Mouse (Mus musculus) midbrain, embryonic 14.5 days (tissue): ENCODE data around the gene Mgat4a. TPM values are rescaled to one million over a fixed set of nuclear protein-coding genes. Genes with fewer than 3 reads are reported as not detected.

Experiments
- ATAC-seq: fragments of 200-750 bp; cut with Nextera tagmentation; 2 replicates; pipeline ENCODE4 v1.8.0; 2017; ENCODE audit warnings: moderate number of reproducible peaks, moderate library complexity; ENCODE audit not compliant: low FRiP score, low TSS enrichment
- DNase-seq: peaks from one replicate; pipeline ENCODE4 v3.0.0-alpha.2; 2015
- H3K27ac ChIP-seq: fragments of 300-500 bp; sonication (generic); replicated peaks from 2 replicates; pipeline ENCODE4 v1.5.1; 2014; ENCODE audit warnings: mild to moderate bottlenecking, low read depth, low read length, moderate library complexity
- H3K27me3 ChIP-seq: fragments of 300-500 bp; sonication (generic); 2 replicates; pipeline ENCODE4 v1.6.1; 2014; ENCODE audit warnings: low read length, control low read depth, mixed read lengths; ENCODE audit not compliant: control insufficient read depth, insufficient read depth
- H3K36me3 ChIP-seq: fragments of 300-500 bp; sonication (generic); 2 replicates; pipeline ENCODE4 v1.6.1; 2014; ENCODE audit warnings: low read length, control low read depth; ENCODE audit not compliant: control insufficient read depth, insufficient read depth
- H3K4me1 ChIP-seq: fragments of 300-500 bp; sonication (generic); 2 replicates; pipeline ENCODE4 v1.6.1; 2014; ENCODE audit warnings: mild to moderate bottlenecking, antibody characterized with exemption, low read length, control low read depth; ENCODE audit not compliant: control insufficient read depth, insufficient read depth
- H3K4me2 ChIP-seq: fragments of 300-500 bp; sonication (generic); 2 replicates; pipeline ENCODE4 v1.6.1; 2014; ENCODE audit warnings: mild to moderate bottlenecking, low read length, moderate library complexity
- H3K4me3 ChIP-seq: fragments of 300-500 bp; sonication (generic); replicated peaks from 2 replicates; pipeline ENCODE4 v1.5.1; 2014; ENCODE audit warnings: low read depth, low read length
- H3K9ac ChIP-seq: fragments of 300-500 bp; sonication (generic); replicated peaks from 2 replicates; pipeline ENCODE4 v1.6.1; 2014; ENCODE audit warnings: mild to moderate bottlenecking, low read length, moderate library complexity
- H3K9me3 ChIP-seq: fragments of 300-500 bp; sonication (generic); 2 replicates; pipeline ENCODE4 v1.6.1; 2016; ENCODE audit warnings: low read length, control low read depth, mixed read lengths; ENCODE audit not compliant: control insufficient read depth
- WGBS: fragments of 180-500 bp; shearing (Covaris S2); extraction: QIAGEN DNeasy Blood & Tissue Kit; methylation state at CpG from one replicate; pipeline ENCODE4 v1.1.7; 2014; 5-methylcytosine and 5-hydroxymethylcytosine counted together
- polyA plus RNA-seq: library from polyadenylated mRNA; unstranded; fragments of >200 nt; fragmentation: Nextera tagmentation; extraction: Ambion mirVana; gene quantifications from 2 replicates; pipeline ENCODE4 v1.2.1, GENCODE M21; 2014

Gene Mgat4a
- 11.6 and 12.9 TPM in 2 replicates for polyA plus RNA-seq

- H3K27me3 ChIP-seq, result 0 out of 2 replicates have a peak, but pooled peaks cover 4% of the 10 kb centered on the region
- H3K4me3 ChIP-seq, result peak within 1 kb of the TSS; percentile 75
- H3K4me2 ChIP-seq, result peak within 1 kb of the TSS; percentile 80
- no peaks in the 10 kb centered on the region for H3K36me3 ChIP-seq
- peak within 1 kb of the TSS; percentile 76 for H3K9ac ChIP-seq
- DNase-seq, result peak; percentile 97
- ATAC-seq, result peak; percentile 99
- no peaks in the 10 kb centered on the region for H3K9me3 ChIP-seq
- 1% methylated on average over 68 of the region's 72 CpGs for WGBS
- H3K27ac ChIP-seq, result peak within 1 kb of the TSS; percentile 92
- 0 out of 2 replicates have a peak, but pooled peaks cover 8% of the 10 kb centered on the region for H3K4me1 ChIP-seq
These were observed at the start of gene Mgat4a for GRCm38 (mm10) chr1:37540810-37541658. TSS of gene Mgat4a (minus strand) at chr1:37541016.

DNA sequence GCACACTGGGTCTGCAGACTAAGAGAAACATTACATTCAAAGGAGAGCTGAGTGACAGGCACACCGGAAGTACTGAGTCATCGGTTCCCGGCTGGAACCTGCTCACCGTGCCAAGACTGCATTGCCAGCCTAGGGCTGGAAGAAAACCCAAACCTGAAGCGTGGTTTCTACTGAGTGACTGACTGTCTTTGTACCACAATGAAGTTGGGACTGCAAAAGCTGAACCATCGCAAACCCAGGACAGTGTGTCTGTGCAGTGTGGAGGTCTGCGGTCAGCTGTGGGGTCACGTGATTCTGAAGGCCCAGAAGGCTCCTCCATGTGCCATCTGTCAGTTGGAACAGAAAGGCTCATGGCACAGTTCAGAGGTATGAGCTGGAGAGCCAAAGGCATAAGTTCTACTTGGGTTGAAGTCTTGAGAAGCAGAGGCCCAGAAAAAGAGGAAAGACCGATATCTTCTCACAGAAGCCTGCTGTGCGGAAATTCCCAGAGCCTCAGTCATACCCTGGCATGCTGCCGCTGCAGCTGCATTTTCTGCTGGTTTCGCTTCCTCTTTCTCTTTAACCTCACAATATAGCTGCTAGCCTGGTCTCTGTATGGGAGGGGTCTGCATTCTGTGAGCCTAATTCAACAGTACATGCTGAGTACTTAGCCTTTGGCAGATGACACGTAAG lies 45.1 kb upstream of the Mgat4a start:
- 90% methylated on average over 13 of the region's 13 CpGs for WGBS
- Histone ChIP-seq H3K9me3 (no peaks in the 10 kb centered on the region), H3K27me3 (no peaks in the 10 kb centered on the region), H3K36me3 (no peaks in the 10 kb centered on the region), H3K27ac (no peak overlapping the region), H3K9ac (no peak overlapping the region), H3K4me2 (no peak overlapping the region), H3K4me1 (no peaks in the 10 kb centered on the region), H3K4me3 (no peak overlapping the region)
- ATAC-seq (no peak), DNase-seq (no peak)

DNA sequence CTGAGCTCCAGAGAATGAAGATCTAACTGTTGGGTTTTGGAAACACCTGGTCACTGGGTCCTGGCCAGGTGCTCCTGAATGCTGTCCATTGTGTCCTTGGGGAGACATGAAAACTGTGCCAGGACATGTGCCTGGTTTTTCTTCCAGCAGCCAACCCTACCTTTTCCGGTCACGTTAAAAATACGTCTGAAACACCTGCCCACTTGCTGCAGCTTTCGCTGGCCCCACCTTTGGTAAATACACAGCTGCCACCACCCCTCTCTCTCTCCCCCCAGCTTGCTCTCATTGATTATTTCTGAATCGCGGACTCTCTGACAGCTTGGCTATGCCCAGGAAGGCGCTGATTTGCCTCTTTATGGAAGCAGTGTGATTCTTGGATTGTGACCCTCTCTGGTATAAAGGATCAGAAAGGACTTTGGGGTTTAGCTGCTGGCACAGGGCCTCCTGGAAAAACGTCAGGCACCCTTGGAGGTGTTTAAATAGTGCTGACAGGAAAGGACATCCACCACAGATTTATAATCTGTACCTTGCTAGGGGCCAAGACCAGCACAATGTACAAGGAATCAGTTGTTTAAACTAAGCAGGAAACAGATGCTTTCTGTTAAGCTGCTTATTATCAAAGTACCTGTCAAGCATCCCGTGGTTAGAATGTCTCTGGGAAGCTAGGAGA lies 43.1 kb upstream of the Mgat4a start:
- Histone ChIP-seq H3K27ac (no peak overlapping the region), H3K27me3 (no peaks in the 10 kb centered on the region), H3K4me2 (no peak overlapping the region), H3K36me3 (no peaks in the 10 kb centered on the region), H3K4me1 (no peaks in the 10 kb centered on the region), H3K9me3 (no peaks in the 10 kb centered on the region), H3K9ac (no peak overlapping the region), H3K4me3 (no peak overlapping the region)
- DNase-seq (no peak), ATAC-seq (no peak)
- WGBS, result 85% methylated on average over 9 of the region's 9 CpGs

DNA sequence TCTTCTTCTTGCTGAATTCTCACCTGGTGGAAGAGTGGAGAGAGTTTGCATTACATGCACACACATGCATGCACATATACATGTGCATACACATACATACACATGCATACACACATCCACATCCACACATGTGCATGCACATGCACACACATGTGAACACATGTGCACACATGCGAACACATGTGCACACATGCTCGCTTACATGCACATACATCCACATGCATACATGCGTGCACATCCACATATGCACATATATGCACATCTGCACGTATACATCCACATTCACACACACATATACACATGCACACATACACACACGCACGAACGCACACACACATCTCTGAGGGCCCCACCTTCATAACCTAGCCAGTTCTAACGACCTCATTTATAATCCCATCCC lies 42.4 kb upstream of the Mgat4a start:
- Histone ChIP-seq H3K27ac (no peak overlapping the region), H3K9ac (no peak overlapping the region), H3K27me3 (no peaks in the 10 kb centered on the region), H3K36me3 (no peaks in the 10 kb centered on the region), H3K9me3 (no peaks in the 10 kb centered on the region), H3K4me1 (no peaks in the 10 kb centered on the region), H3K4me2 (no peak overlapping the region), H3K4me3 (no peak overlapping the region)
- WGBS, result 93% methylated on average over 8 of the region's 8 CpGs
- DNase-seq (no peak), ATAC-seq (no peak)

- H3K4me3 ChIP-seq, result no peak overlapping the region
- no peak overlapping the region for H3K4me2 ChIP-seq
- H3K9me3 ChIP-seq, result no peaks in the 10 kb centered on the region
- ATAC-seq (no peak), DNase-seq (no peak)
- WGBS, result 92% methylated on average over 13 of the region's 13 CpGs
- no peaks in the 10 kb centered on the region for H3K27me3 ChIP-seq
- H3K36me3 ChIP-seq, result no peaks in the 10 kb centered on the region
- no peak overlapping the region for H3K9ac ChIP-seq
- H3K4me1 ChIP-seq, result no peaks in the 10 kb centered on the region
- H3K27ac ChIP-seq, result no peak overlapping the region
These were observed 38.9 kb upstream of the Mgat4a start for GRCm38 (mm10) chr1:37579686-37580085.

GRCm38 (mm10) chr1:37572528-37573272 lies 31.9 kb upstream of the Mgat4a start:
- no peaks in the 10 kb centered on the region for H3K9me3 ChIP-seq
- H3K4me2 ChIP-seq, result no peak overlapping the region
- no peaks in the 10 kb centered on the region for H3K4me1 ChIP-seq
- no peak overlapping the region for H3K27ac ChIP-seq
- no peak overlapping the region for H3K9ac ChIP-seq
- no peaks in the 10 kb centered on the region for H3K36me3 ChIP-seq
- no peak for ATAC-seq
- H3K27me3 ChIP-seq, result no peaks in the 10 kb centered on the region
- no peak overlapping the region for H3K4me3 ChIP-seq
- DNase-seq, result no peak
- WGBS, result 90% methylated on average over 10 of the region's 10 CpGs

GRCm38 (mm10) chr1:37568379-37568778 lies 27.6 kb upstream of the Mgat4a start:
- H3K4me2 ChIP-seq, result no peak overlapping the region
- no peak overlapping the region for H3K4me3 ChIP-seq
- WGBS, result 94% methylated on average over 1 of the region's 1 CpGs
- no peaks in the 10 kb centered on the region for H3K27me3 ChIP-seq
- DNase-seq (no peak), ATAC-seq (no peak)
- no peaks in the 10 kb centered on the region for H3K36me3 ChIP-seq
- H3K27ac ChIP-seq, result no peak overlapping the region
- no peaks in the 10 kb centered on the region for H3K9me3 ChIP-seq
- no peak overlapping the region for H3K9ac ChIP-seq
- no peaks in the 10 kb centered on the region for H3K4me1 ChIP-seq

GRCm38 (mm10) chr1:37566754-37567153 lies 25.9 kb upstream of the Mgat4a start:
- ATAC-seq, result no peak

More at GRCm38 (mm10) chr1:37566754-37567153, 25.9 kb upstream of the Mgat4a start:
- Histone ChIP-seq H3K9me3 (no peaks in the 10 kb centered on the region), H3K4me2 (no peak overlapping the region), H3K36me3 (no peaks in the 10 kb centered on the region), H3K4me1 (no peaks in the 10 kb centered on the region), H3K4me3 (no peak overlapping the region), H3K27ac (no peak overlapping the region), H3K9ac (no peak overlapping the region), H3K27me3 (no peaks in the 10 kb centered on the region)
- WGBS, result 82% methylated on average over 4 of the region's 4 CpGs
- DNase-seq, result no peak
